Mouse (Mus musculus) erythroblast, embryonic 14.5 days (primary cell): ENCODE measurements around the gene Pabpc1l.

Experiments used
- GATA1 ChIP-seq: IDR thresholded peaks from 2 replicates; pipeline ENCODE4 v1.6.1; 2012; ENCODE audit warnings: low read length, inconsistent platforms, mixed read lengths
- TAL1 ChIP-seq: IDR thresholded peaks from 3 replicates; pipeline ENCODE4 v1.6.1; 2012; ENCODE audit warnings: low read length, inconsistent platforms, mixed read lengths

GRCm38 (mm10) chr2:164098603-164099250 lies 73.5 kb downstream of the Pabpc1l start:
- TF ChIP-seq GATA1: no peak
- no peak for TF ChIP-seq TAL1
